Mouse (Mus musculus): Measurements from ENCODE around the gene Fbl. TPM values are rescaled to one million over a fixed set of nuclear protein-coding genes. Genes with fewer than 3 reads are reported as not detected.

Fbl gene
- polyA plus RNA-seq, 1 experiment from 2014 or later: 66.1 TPM

DNA sequence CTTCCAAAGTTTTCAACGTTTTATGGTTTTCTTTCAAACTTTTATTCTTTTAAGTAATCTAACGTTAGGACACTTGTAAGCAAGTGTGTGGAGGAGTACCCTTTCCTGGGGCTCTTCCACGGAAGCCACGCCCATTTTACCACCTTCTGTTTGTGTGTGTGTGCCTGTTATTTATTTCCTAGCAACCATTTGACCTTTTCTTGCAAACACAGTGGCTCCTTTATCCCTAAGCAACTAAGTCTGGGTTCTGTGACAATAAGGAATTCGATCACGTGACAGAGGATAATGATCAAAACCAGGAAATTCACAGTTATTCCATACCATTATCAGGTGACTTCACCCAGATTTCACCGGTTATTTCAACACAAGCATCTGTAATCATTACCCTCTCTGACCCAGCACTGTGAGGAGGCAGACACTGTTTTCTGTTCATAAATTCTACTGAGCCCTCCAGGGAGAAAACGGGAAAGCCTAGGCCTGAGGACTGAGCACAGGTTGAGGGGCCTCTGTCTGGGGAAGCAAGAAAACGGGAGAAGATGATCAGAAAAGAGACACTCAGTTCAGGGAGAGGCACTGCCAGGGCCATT, 8.3 kb upstream of the Fbl start:
- Histone ChIP-seq H3K9me3 (ENCODE audit: control insufficient read depth, low read length) (no peaks in the 10 kb centered on the region), H3K36me3 (ENCODE audit: control insufficient read depth, insufficient read depth, low read length) (no peaks in the 10 kb centered on the region), H3K9ac (ENCODE audit: low read depth, low read length) (no peak overlapping the region), H3K4me3 (ENCODE audit: low read length) (no peak overlapping the region), H3K4me2 (ENCODE audit: low read length) (no peak overlapping the region), H3K27me3 (replicated peaks; ENCODE audit: control insufficient read depth, insufficient read depth, low read length) (no peaks in the 10 kb centered on the region), H3K27ac (ENCODE audit: low read depth, low read length) (no peak overlapping the region), H3K4me1 (ENCODE audit: control insufficient read depth, insufficient read depth, low read depth, low read length) (no peaks in the 10 kb centered on the region)
- no peak for ATAC-seq
- WGBS: 54% methylated on average over 9 of the region's 9 CpGs

DNA sequence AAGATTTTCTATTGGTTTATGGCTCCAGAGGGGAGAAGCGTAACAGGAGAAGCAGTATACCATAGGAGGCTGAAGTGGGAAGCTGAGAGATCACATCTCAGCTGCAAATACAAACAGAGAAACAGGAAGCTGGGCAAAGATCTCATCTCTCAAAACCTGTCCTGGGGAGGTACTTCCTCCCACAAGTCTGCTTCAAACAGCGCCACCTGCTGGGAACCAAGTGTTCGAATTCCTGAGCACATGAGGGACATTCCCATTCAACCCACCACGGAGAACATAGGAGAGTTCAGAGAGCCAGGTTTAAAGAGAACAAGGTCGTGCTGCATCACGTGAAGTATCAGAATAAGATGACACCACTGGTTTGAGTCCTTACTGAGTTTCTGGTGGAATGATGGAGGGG, 4.1 kb upstream of the Fbl start:
- peaks cover 13% of the 10 kb centered on the region for H3K4me1 ChIP-seq (ENCODE audit: control insufficient read depth, insufficient read depth, low read depth, low read length)
- no peak overlapping the region for H3K4me2 ChIP-seq (ENCODE audit: low read length)
- no peaks in the 10 kb centered on the region for H3K27me3 ChIP-seq (replicated peaks; ENCODE audit: control insufficient read depth, insufficient read depth, low read length)
- no peak overlapping the region for H3K4me3 ChIP-seq (ENCODE audit: low read length)
- ATAC-seq: no peak
- no peaks in the 10 kb centered on the region for H3K9me3 ChIP-seq (ENCODE audit: control insufficient read depth, low read length)
- WGBS: 83% methylated on average over 6 of the region's 6 CpGs
- H3K9ac ChIP-seq (ENCODE audit: low read depth, low read length): no peak overlapping the region
- H3K36me3 ChIP-seq (ENCODE audit: control insufficient read depth, insufficient read depth, low read length): no peaks in the 10 kb centered on the region
- H3K27ac ChIP-seq (ENCODE audit: low read depth, low read length): no peak overlapping the region

DNA sequence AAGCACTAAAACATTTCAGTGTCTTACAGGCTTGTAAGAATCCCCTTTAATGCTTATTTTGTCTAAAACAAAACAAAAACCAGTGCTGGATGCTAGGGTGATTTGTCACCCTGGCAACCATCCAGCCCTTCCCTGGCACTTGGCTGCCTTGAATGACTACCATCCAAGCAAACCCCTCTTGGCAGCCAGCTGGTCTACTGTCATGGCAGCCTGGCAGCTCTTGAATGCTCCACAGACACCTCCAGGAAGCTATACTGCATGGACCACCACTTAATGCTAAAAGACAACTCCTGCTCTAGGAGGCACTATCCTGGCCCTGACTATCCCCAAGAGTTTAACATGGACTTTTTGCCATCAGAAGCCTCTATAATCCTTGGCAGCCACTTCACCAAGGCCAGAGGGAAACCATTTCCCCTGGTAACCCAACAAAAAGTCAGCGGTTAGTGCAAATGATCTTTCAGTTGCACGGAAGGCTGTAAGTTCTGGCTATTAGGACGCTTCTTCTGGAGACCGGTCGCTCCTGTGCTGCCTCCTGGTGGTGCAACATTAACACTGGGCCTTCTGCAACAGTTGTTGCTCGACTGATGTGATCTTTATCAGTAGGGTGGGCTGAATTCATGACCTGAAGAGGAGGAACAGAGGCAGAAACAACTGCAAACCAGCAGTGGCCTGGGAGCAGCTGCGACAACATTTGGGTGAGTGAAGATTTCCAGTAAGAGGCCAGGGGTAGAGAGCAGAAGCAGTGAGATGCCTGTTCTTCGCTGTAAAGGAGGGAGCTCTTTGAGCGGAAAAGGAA, 992 bp upstream of the Fbl start:
- Histone ChIP-seq H3K9me3 (ENCODE audit: control insufficient read depth, low read length) (no peaks in the 10 kb centered on the region), H3K4me2 (ENCODE audit: low read length) (peak overlapping the region; percentile 88), H3K27ac (ENCODE audit: low read depth, low read length) (peak overlapping the region; percentile 78), H3K27me3 (replicated peaks; ENCODE audit: control insufficient read depth, insufficient read depth, low read length) (no peaks in the 10 kb centered on the region), H3K9ac (ENCODE audit: low read depth, low read length) (peak overlapping the region; percentile 59), H3K4me1 (ENCODE audit: control insufficient read depth, insufficient read depth, low read depth, low read length) (peaks cover 25% of the 10 kb centered on the region), H3K36me3 (ENCODE audit: control insufficient read depth, insufficient read depth, low read length) (no peaks in the 10 kb centered on the region), H3K4me3 (ENCODE audit: low read length) (peak overlapping the region; percentile 66)
- ATAC-seq: peak; percentile 68
- WGBS: 11% methylated on average over 9 of the region's 9 CpGs

DNA sequence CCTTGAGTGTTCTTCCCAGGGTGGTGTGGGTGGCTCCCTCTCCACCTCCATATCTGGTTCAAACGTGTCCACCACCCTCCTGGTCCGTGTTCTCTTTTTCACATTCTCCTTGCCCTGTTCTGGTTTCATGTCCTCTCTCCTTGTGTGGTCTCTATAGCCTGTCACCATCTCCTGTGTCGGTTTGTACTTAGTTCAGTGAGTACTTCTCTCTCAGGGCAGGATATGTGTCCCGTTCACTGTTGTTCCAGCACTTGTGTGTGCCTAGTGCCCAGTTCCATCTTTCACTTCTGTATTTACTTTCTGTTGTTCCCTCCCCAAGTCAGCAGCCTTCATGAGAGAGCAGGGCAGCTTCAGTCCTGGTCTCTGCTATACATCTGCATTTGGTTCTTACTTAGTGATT, 5.8 kb downstream of the Fbl start:
- no peak for ATAC-seq
- H3K27me3 ChIP-seq (replicated peaks; ENCODE audit: control insufficient read depth, insufficient read depth, low read length): no peaks in the 10 kb centered on the region
- H3K9me3 ChIP-seq (ENCODE audit: control insufficient read depth, low read length): no peaks in the 10 kb centered on the region
- peaks cover 14% of the 10 kb centered on the region for H3K36me3 ChIP-seq (ENCODE audit: control insufficient read depth, insufficient read depth, low read length)
- H3K4me2 ChIP-seq (ENCODE audit: low read length): no peak overlapping the region
- peaks cover 13% of the 10 kb centered on the region for H3K4me1 ChIP-seq (ENCODE audit: control insufficient read depth, insufficient read depth, low read depth, low read length)
- H3K27ac ChIP-seq (ENCODE audit: low read depth, low read length): no peak overlapping the region
- 89% methylated on average over 4 of the region's 4 CpGs for WGBS
- no peak overlapping the region for H3K4me3 ChIP-seq (ENCODE audit: low read length)
- no peak overlapping the region for H3K9ac ChIP-seq (ENCODE audit: low read depth, low read length)

DNA sequence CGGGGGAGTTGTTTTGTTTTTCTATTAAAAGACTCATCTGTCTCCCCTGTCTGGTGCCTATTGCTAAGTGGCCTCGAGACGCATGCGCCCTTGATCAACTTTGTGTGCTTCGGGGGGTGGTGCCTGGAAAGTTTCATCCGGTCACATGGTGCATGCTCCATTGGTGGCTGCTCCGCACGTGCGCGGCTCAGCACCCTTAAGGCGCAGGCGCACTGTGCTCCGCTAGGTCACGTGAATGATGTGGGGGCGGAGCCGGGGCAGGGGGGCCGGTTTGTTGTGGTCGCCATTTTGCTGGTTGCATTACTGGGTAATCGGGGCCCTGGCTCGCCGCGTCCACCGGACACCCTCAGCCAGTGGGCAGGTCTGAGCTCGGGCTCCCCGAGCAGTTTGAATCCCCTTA, 9.7 kb downstream of the Fbl start, which contains the start of gene Dyrk1b:
Gene Dyrk1b (plus strand): TSS at position 242 of the 400 bp plus-strand sequence.
- peak within 1 kb of the TSS; percentile 79 for H3K4me2 ChIP-seq (ENCODE audit: low read length)
- H3K27me3 ChIP-seq (replicated peaks; ENCODE audit: control insufficient read depth, insufficient read depth, low read length): no peaks in the 10 kb centered on the region
- H3K4me3 ChIP-seq (ENCODE audit: low read length): peak within 1 kb of the TSS; percentile 95
- H3K27ac ChIP-seq (ENCODE audit: low read depth, low read length): peak within 1 kb of the TSS; percentile 95
- no peaks in the 10 kb centered on the region for H3K9me3 ChIP-seq (ENCODE audit: control insufficient read depth, low read length)
- under 1% methylated on average over 19 of the region's 25 CpGs for WGBS
- peaks cover 42% of the 10 kb centered on the region for H3K36me3 ChIP-seq (ENCODE audit: control insufficient read depth, insufficient read depth, low read length)
- peak within 1 kb of the TSS; percentile 93 for H3K9ac ChIP-seq (ENCODE audit: low read depth, low read length)
- H3K4me1 ChIP-seq (ENCODE audit: control insufficient read depth, insufficient read depth, low read depth, low read length): peaks cover 12% of the 10 kb centered on the region
- peak; percentile 89 for ATAC-seq

DNA sequence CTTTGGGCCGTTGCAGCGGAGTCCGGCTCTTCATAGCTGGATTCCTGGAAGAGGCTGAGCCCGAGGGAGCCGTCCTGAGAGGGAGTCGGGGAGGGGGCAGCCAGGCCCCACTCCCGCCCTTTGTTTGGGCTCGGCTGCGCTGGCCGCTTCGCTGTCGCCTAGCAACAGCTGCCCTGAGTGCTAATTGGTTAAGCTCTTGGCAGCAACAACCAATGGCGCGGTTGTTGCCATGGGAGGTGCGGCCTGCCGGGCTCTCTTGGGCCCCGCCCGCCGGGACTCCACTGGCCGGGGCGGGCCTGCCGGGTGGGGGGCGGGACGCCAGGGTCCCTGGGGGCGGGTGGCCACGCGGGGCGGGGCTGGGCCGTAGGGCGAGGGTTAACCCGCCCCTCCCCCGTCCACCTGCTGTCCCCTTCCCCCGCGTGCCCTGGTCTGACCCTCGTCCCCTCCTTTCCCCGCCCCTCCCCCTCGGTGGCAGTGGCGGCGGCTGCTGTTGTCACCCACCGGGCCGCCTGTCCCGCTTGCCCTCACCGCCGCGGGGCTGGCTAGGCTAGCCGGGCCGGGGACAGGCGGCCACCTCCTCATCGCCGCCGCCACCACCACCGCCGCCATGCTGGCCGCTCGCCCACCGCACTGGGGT, 10.3 kb downstream of the Fbl start:
- peaks cover 49% of the 10 kb centered on the region for H3K36me3 ChIP-seq (ENCODE audit: control insufficient read depth, insufficient read depth, low read length)
- under 1% methylated on average over 34 of the region's 56 CpGs for WGBS
- peaks cover 12% of the 10 kb centered on the region for H3K4me1 ChIP-seq (ENCODE audit: control insufficient read depth, insufficient read depth, low read depth, low read length)
- peak overlapping the region; percentile 93 for H3K9ac ChIP-seq (ENCODE audit: low read depth, low read length)
- H3K4me3 ChIP-seq (ENCODE audit: low read length): peak overlapping the region; percentile 95
- no peaks in the 10 kb centered on the region for H3K27me3 ChIP-seq (replicated peaks; ENCODE audit: control insufficient read depth, insufficient read depth, low read length)
- peak overlapping the region; percentile 79 for H3K4me2 ChIP-seq (ENCODE audit: low read length)
- H3K9me3 ChIP-seq (ENCODE audit: control insufficient read depth, low read length): no peaks in the 10 kb centered on the region
- peak; percentile 94 for ATAC-seq
- peak overlapping the region; percentile 95 for H3K27ac ChIP-seq (ENCODE audit: low read depth, low read length)

DNA sequence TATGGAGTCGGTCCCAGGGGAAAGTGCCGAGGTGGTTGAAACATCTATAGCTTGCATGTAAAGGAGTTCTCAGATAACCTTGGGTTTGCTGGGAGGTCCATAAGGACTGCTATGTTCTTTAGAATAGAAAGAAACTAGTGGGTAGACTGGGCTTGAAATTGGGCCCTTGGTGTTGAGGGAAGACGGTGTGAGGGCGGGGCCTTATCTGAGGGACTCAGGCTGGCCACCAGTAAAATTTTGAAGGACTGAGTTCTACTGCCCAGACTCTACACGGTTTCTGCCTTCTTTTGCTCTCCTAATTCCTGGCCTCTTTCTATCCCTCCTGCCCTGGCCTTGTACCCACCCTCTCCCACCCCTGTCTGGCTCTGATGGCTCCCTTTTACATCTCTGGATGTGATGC, 11.4 kb downstream of the Fbl start:
- H3K9me3 ChIP-seq (ENCODE audit: control insufficient read depth, low read length): no peaks in the 10 kb centered on the region
- H3K9ac ChIP-seq (ENCODE audit: low read depth, low read length): peak overlapping the region; percentile 93
- no peaks in the 10 kb centered on the region for H3K27me3 ChIP-seq (replicated peaks; ENCODE audit: control insufficient read depth, insufficient read depth, low read length)
- H3K4me3 ChIP-seq (ENCODE audit: low read length): peak overlapping the region; percentile 95
- H3K27ac ChIP-seq (ENCODE audit: low read depth, low read length): peak overlapping the region; percentile 95
- H3K36me3 ChIP-seq (ENCODE audit: control insufficient read depth, insufficient read depth, low read length): peaks cover 58% of the 10 kb centered on the region
- H3K4me2 ChIP-seq (ENCODE audit: low read length): peak overlapping the region; percentile 79
- WGBS: 77% methylated on average over 5 of the region's 5 CpGs
- no peak for ATAC-seq
- peaks cover 12% of the 10 kb centered on the region for H3K4me1 ChIP-seq (ENCODE audit: control insufficient read depth, insufficient read depth, low read depth, low read length)

DNA sequence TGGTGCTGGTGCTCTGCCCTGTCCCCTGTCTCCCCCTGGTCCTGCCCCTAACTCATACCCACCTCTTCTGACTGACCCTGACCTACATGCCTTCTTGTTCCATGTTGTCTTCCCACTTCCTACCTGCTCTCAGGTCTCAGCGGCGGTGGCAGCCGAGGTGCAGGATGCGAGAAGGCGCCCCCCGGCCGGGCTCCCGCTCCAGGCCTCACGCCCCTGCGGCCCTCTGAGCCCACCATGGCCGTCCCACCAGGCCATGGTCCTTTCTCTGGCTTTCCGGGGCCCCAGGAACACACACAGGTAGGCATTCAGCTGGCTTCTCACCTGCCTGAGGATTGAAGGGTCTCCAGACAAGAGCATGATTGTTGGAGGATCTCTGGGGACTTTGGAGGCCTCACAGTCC, 11.9 kb downstream of the Fbl start:
- peaks cover 58% of the 10 kb centered on the region for H3K36me3 ChIP-seq (ENCODE audit: control insufficient read depth, insufficient read depth, low read length)
- H3K4me2 ChIP-seq (ENCODE audit: low read length): peak overlapping the region; percentile 79
- WGBS: 98% methylated on average over 12 of the region's 12 CpGs
- H3K4me3 ChIP-seq (ENCODE audit: low read length): no peak overlapping the region
- no peak overlapping the region; the same call in 1 of the 2 replicates for H3K9ac ChIP-seq (ENCODE audit: low read depth, low read length)
- H3K9me3 ChIP-seq (ENCODE audit: control insufficient read depth, low read length): no peaks in the 10 kb centered on the region
- peaks cover 12% of the 10 kb centered on the region for H3K4me1 ChIP-seq (ENCODE audit: control insufficient read depth, insufficient read depth, low read depth, low read length)
- H3K27ac ChIP-seq (ENCODE audit: low read depth, low read length): no peak overlapping the region
- no peaks in the 10 kb centered on the region for H3K27me3 ChIP-seq (replicated peaks; ENCODE audit: control insufficient read depth, insufficient read depth, low read length)
- no peak for ATAC-seq

DNA sequence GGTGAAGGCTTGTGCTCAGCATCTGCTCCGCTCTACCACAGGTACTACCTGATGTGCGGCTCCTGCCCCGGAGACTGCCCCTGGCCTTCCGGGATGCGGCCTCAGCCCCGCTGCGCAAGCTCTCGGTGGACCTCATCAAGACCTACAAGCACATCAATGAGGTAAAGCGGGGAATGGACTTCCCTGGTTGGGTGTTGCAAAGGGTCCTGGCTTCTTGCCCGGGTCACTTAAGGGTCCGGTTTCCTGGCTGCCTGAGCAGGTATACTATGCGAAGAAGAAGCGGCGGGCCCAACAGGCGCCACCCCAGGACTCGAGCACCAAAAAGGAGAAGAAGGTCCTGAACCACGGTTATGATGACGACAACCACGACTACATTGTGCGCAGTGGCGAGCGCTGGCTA, 12.8 kb downstream of the Fbl start:
- H3K27me3 ChIP-seq (replicated peaks; ENCODE audit: control insufficient read depth, insufficient read depth, low read length): no peaks in the 10 kb centered on the region
- H3K9me3 ChIP-seq (ENCODE audit: control insufficient read depth, low read length): no peaks in the 10 kb centered on the region
- no peak overlapping the region for H3K27ac ChIP-seq (ENCODE audit: low read depth, low read length)
- no peak for ATAC-seq
- H3K4me2 ChIP-seq (ENCODE audit: low read length): no peak overlapping the region
- peaks cover 12% of the 10 kb centered on the region for H3K4me1 ChIP-seq (ENCODE audit: control insufficient read depth, insufficient read depth, low read depth, low read length)
- 98% methylated on average over 22 of the region's 22 CpGs for WGBS
- H3K4me3 ChIP-seq (ENCODE audit: low read length): no peak overlapping the region
- H3K36me3 ChIP-seq (ENCODE audit: control insufficient read depth, insufficient read depth, low read length): peaks cover 63% of the 10 kb centered on the region
- H3K9ac ChIP-seq (ENCODE audit: low read depth, low read length): no peak overlapping the region

All from hindbrain, embryonic 16.5 days (tissue).